Mouse (Mus musculus) lung, postnatal 0 days (tissue): ENCODE measurements at regions not wholly inside any gene's neighbourhood (a gene's known extent, or its start where the extent isn't known, plus 50 kb on each side); places are given as distances from the start of the nearest gene placed in this dataset.

ENCODE experiments used
- CTCF ChIP-seq: IDR thresholded peaks from 2 replicates; pipeline ENCODE4 v1.5.1; 2016; ENCODE audit warnings: antibody characterized with exemption, mild to moderate bottlenecking
- EP300 ChIP-seq: IDR thresholded peaks from 2 replicates; pipeline ENCODE4 v1.6.1; 2016; ENCODE audit warnings: antibody characterized with exemption, mild to moderate bottlenecking, control low read depth

GRCm38 (mm10) chr3:52879700-52880099 lies 137.3 kb downstream of the Cog6 start:
- TF ChIP-seq CTCF = no peak
- no peak for TF ChIP-seq EP300
